Mouse (Mus musculus): ENCODE data around the gene Insig2. TPM values are rescaled to one million over a fixed set of nuclear protein-coding genes. Genes with fewer than 3 reads are reported as not detected.

The Insig2 gene
- total RNA-seq, 2 experiments from 2014 or later: 56.5 to 71.2 TPM

- peak; percentile 91 to 97 for DNase-seq
- intact Hi-C loops (cut with DNase I): loop anchor here (5.0 kb wide), 4 partner anchors 70 to 1205 kb away; partner anchors contain the start of genes 3110009E18Rik, Ccdc93, Dbi and Ddx18
Measured at GRCm38 (mm10) chr1:121327344-121328192, 4.8 kb downstream of the Insig2 start.

GRCm38 (mm10) chr1:121326591-121327343 lies 5.6 kb downstream of the Insig2 start:
- intact Hi-C loops (cut with DNase I): loop anchor here (5.0 kb wide), 4 partner anchors 71 to 1204 kb away; partner anchors contain the start of genes 3110009E18Rik, Ccdc93, Dbi and Ddx18

GRCm38 (mm10) chr1:121323501-121323900 lies 8.9 kb downstream of the Insig2 start:
- intact Hi-C loops (cut with DNase I): no loop called here

More at GRCm38 (mm10) chr1:121326591-121327343, 5.6 kb downstream of the Insig2 start:
- peak in 1 of 2 experiments; percentile 6 for DNase-seq

GRCm38 (mm10) chr1:121314766-121315428 lies 17.5 kb downstream of the Insig2 start:
- no peak for DNase-seq
- intact Hi-C loops (cut with DNase I): no loop called here

More at GRCm38 (mm10) chr1:121323501-121323900, 8.9 kb downstream of the Insig2 start:
- DNase-seq: no peak

GRCm38 (mm10) chr1:121313181-121313580 lies 19.2 kb downstream of the Insig2 start:
- intact Hi-C loops (cut with DNase I): no loop called here
- no peak for DNase-seq

GRCm38 (mm10) chr1:121312326-121312725 lies 20.1 kb downstream of the Insig2 start:
- no peak for DNase-seq
- intact Hi-C loops (cut with DNase I): no loop called here

- intact Hi-C loops (cut with DNase I): no loop called here
- DNase-seq: no peak
Measured at GRCm38 (mm10) chr1:121296717-121297255, 35.6 kb downstream of the Insig2 start.

GRCm38 (mm10) chr1:121293571-121293970 lies 38.8 kb downstream of the Insig2 start:
- intact Hi-C loops (cut with DNase I): no loop called here
- DNase-seq: no peak

- intact Hi-C loops (cut with DNase I): no loop called here
- DNase-seq: no peak
Measured at GRCm38 (mm10) chr1:121290841-121291240, 41.5 kb downstream of the Insig2 start.

- intact Hi-C loops (cut with DNase I): no loop called here
- DNase-seq: no peak
Measured at GRCm38 (mm10) chr1:121290340-121290739, 42.0 kb downstream of the Insig2 start.

- intact Hi-C loops (cut with DNase I): no loop called here
- DNase-seq: no peak
Measured at GRCm38 (mm10) chr1:121284197-121284596, 48.2 kb downstream of the Insig2 start.

GRCm38 (mm10) chr1:121280501-121280900 lies 51.9 kb downstream of the Insig2 start:
- intact Hi-C loops (cut with DNase I): no loop called here
- DNase-seq: no peak

- no peak for DNase-seq
Measured at GRCm38 (mm10) chr1:121278370-121278769, 54.0 kb downstream of the Insig2 start.

GRCm38 (mm10) chr1:121277466-121277865 lies 54.9 kb downstream of the Insig2 start:
- no peak for DNase-seq
- intact Hi-C loops (cut with DNase I): no loop called here

More at GRCm38 (mm10) chr1:121278370-121278769, 54.0 kb downstream of the Insig2 start:
- intact Hi-C loops (cut with DNase I): no loop called here

- no peak for DNase-seq
- intact Hi-C loops (cut with DNase I): no loop called here
Measured at GRCm38 (mm10) chr1:121275961-121276506, 56.4 kb downstream of the Insig2 start.

GRCm38 (mm10) chr1:121260171-121260741 lies 72.1 kb downstream of the Insig2 start:
- intact Hi-C loops (cut with DNase I): no loop called here
- no peak for DNase-seq

Measured in heart, postnatal 36 days (tissue).